Mouse (Mus musculus): Measurements from ENCODE around the gene Ascl5.
A peak's percentile ranks its signal among the peaks of the same experiment; 100 is the strongest.

The Ascl5 gene

GRCm38 (mm10) chr1:136050312-136051012, at the start of gene Ascl5:
Gene Ascl5 (plus strand): TSS chr1:136050804.
- peak in 1 of 2 experiments; percentile 42 for DNase-seq

GRCm38 (mm10) chr1:136001438-136001837, 49.2 kb upstream of the Ascl5 start:
- DNase-seq: no peak

GRCm38 (mm10) chr1:136006292-136006748, 44.3 kb upstream of the Ascl5 start, which contains the start of gene Igfn1:
Gene Igfn1 (minus strand): TSS chr1:136006342.
- DNase-seq: no peak

GRCm38 (mm10) chr1:136007211-136008158, 43.1 kb upstream of the Ascl5 start, which contains the start of gene Tmem9:
Gene Tmem9 (plus strand): TSS chr1:136008150.
- peak; percentile 71 to 77 for DNase-seq

- no peak for DNase-seq
Measured at GRCm38 (mm10) chr1:136008159-136008533, 42.5 kb upstream of the Ascl5 start.

GRCm38 (mm10) chr1:136010247-136010646, 40.4 kb upstream of the Ascl5 start:
- no peak for DNase-seq

GRCm38 (mm10) chr1:136013513-136013912, 37.1 kb upstream of the Ascl5 start:
- no peak for DNase-seq

- DNase-seq: no peak
Measured at GRCm38 (mm10) chr1:136014796-136015502, 35.7 kb upstream of the Ascl5 start.

GRCm38 (mm10) chr1:136017307-136017706, 33.3 kb upstream of the Ascl5 start:
- no peak for DNase-seq

- DNase-seq: peak; percentile 95 to 97
Measured at GRCm38 (mm10) chr1:136017907-136018313, 32.7 kb upstream of the Ascl5 start.

GRCm38 (mm10) chr1:136018390-136019189, 32.0 kb upstream of the Ascl5 start:
- peak; percentile 61 to 63 for DNase-seq

- no peak for DNase-seq
Measured at GRCm38 (mm10) chr1:136030201-136030600, 20.4 kb upstream of the Ascl5 start.

GRCm38 (mm10) chr1:136031697-136032096, 18.9 kb upstream of the Ascl5 start:
- no peak for DNase-seq

GRCm38 (mm10) chr1:136032961-136033360, 17.6 kb upstream of the Ascl5 start:
- DNase-seq: no peak

- peak; percentile 66 to 69 for DNase-seq
Measured at GRCm38 (mm10) chr1:136038746-136039538, 11.7 kb upstream of the Ascl5 start.

GRCm38 (mm10) chr1:136040452-136040851, 10.2 kb upstream of the Ascl5 start:
- DNase-seq: no peak

- peak in 1 of 2 experiments; percentile 32 for DNase-seq
Measured at GRCm38 (mm10) chr1:136040874-136041273, 9.7 kb upstream of the Ascl5 start.

- DNase-seq: peak; percentile 80 to 84
Measured at GRCm38 (mm10) chr1:136045774-136046173, 4.8 kb upstream of the Ascl5 start.

- peak; percentile 51 to 59 for DNase-seq
Measured at GRCm38 (mm10) chr1:136047432-136047831, 3.2 kb upstream of the Ascl5 start.

- no peak for DNase-seq
Measured at GRCm38 (mm10) chr1:136047894-136048293, 2.7 kb upstream of the Ascl5 start.

- DNase-seq: peak in 1 of 2 experiments; percentile 26
Measured at GRCm38 (mm10) chr1:136051013-136051315, 360 bp downstream of the Ascl5 start.

All from cerebellum, postnatal 14 days (tissue).